Comparison of ENCODE assay signal across 8 mouse cellular contexts in genomic region chr4:151666411-151666901, GRCm38 (mm10).
DNase-seq lines count a peak whose midpoint lies in the region; ATAC-seq and TF ChIP-seq lines count a peak whose summit lies in the region.

No protein-coding gene starts in this region.

- ATAC-seq in hindbrain, embryonic 12.5 days (ENCODE audit: low FRiP score) = no peak
- ATAC-seq in hindbrain, embryonic 11.5 days (ENCODE audit: low FRiP score) = no peak
- peak; percentile 76 for ATAC-seq in forebrain, embryonic 15.5 days (replicated peaks)
- ATAC-seq in heart, embryonic 15.5 days (replicated peaks; ENCODE audit: insufficient number of reproducible peaks, insufficient read depth, low FRiP score, low read depth) = peak; percentile 80
- no peak for ATAC-seq in intestine, postnatal 0 days

- 80% methylated on average over 12 of the region's 12 CpGs for WGBS in hindbrain, embryonic 12.5 days
- WGBS in hindbrain, embryonic 11.5 days = 77% methylated on average over 12 of the region's 12 CpGs
- WGBS in forebrain, embryonic 15.5 days = 54% methylated on average over 12 of the region's 12 CpGs
- WGBS in heart, embryonic 15.5 days = 43% methylated on average over 12 of the region's 12 CpGs
- 81% methylated on average over 12 of the region's 12 CpGs for WGBS in intestine, postnatal 0 days

- no peaks in the 10 kb centered on the region for H3K36me3 ChIP-seq in hindbrain, embryonic 12.5 days
- H3K36me3 ChIP-seq in hindbrain, embryonic 11.5 days (ENCODE audit: control insufficient read depth, insufficient read depth, low read length) = no peaks in the 10 kb centered on the region
- no peaks in the 10 kb centered on the region for H3K36me3 ChIP-seq in forebrain, embryonic 15.5 days
- H3K36me3 ChIP-seq in heart, embryonic 15.5 days = no peaks in the 10 kb centered on the region
- H3K36me3 ChIP-seq in intestine, postnatal 0 days (ENCODE audit: control insufficient read depth, insufficient read depth) = no peaks in the 10 kb centered on the region

- DNase-seq in hindbrain, embryonic 11.5 days (ENCODE audit: low spot score) = no peak
- peak; percentile 64 to 75 for DNase-seq in kidney, postnatal 4 days
- no peak for DNase-seq in lung, adult 18-20 months
- DNase-seq in spleen, postnatal 36 days (ENCODE audit: low spot score in 2 of 2) = no peak

- no peaks in the 10 kb centered on the region for H3K9me3 ChIP-seq in hindbrain, embryonic 12.5 days (replicated peaks)
- no peaks in the 10 kb centered on the region for H3K9me3 ChIP-seq in hindbrain, embryonic 11.5 days (ENCODE audit: control insufficient read depth, low read length)
- no peaks in the 10 kb centered on the region for H3K9me3 ChIP-seq in forebrain, embryonic 15.5 days
- H3K9me3 ChIP-seq in heart, embryonic 15.5 days (replicated peaks) = no peaks in the 10 kb centered on the region
- H3K9me3 ChIP-seq in intestine, postnatal 0 days (ENCODE audit: control insufficient read depth) = no peaks in the 10 kb centered on the region

- H3K27me3 ChIP-seq in hindbrain, embryonic 12.5 days = no peaks in the 10 kb centered on the region
- H3K27me3 ChIP-seq in hindbrain, embryonic 11.5 days (ENCODE audit: control insufficient read depth, insufficient read depth, low read length) = no peaks in the 10 kb centered on the region
- H3K27me3 ChIP-seq in forebrain, embryonic 15.5 days = no peaks in the 10 kb centered on the region
- no peaks in the 10 kb centered on the region for H3K27me3 ChIP-seq in heart, embryonic 15.5 days
- H3K27me3 ChIP-seq in intestine, postnatal 0 days (replicated peaks; ENCODE audit: control insufficient read depth, insufficient read depth, low read length) = no peaks in the 10 kb centered on the region

- peaks cover 9% of the 10 kb centered on the region; the same call in 1 of the 2 replicates for H3K4me1 ChIP-seq in hindbrain, embryonic 12.5 days
- H3K4me1 ChIP-seq in hindbrain, embryonic 11.5 days (replicated peaks; ENCODE audit: control insufficient read depth, insufficient read depth, low read length) = peaks cover 2% of the 10 kb centered on the region; the same call in 1 of the 2 replicates
- peaks cover 13% of the 10 kb centered on the region for H3K4me1 ChIP-seq in forebrain, embryonic 15.5 days
- peaks cover 19% of the 10 kb centered on the region for H3K4me1 ChIP-seq in heart, embryonic 15.5 days (replicated peaks)
- no peaks in the 10 kb centered on the region for H3K4me1 ChIP-seq in intestine, postnatal 0 days (replicated peaks; ENCODE audit: control insufficient read depth, insufficient read depth, low read length)

- no peak for TF ChIP-seq CTCF in intestine, postnatal 0 days (IDR thresholded peaks at IDR 0.05; ENCODE audit: low read depth)

- no peak overlapping the region for H3K9ac ChIP-seq in hindbrain, embryonic 12.5 days
- H3K9ac ChIP-seq in hindbrain, embryonic 11.5 days (ENCODE audit: low read depth, low read length) = no peak overlapping the region
- no peak overlapping the region for H3K9ac ChIP-seq in forebrain, embryonic 15.5 days (replicated peaks)
- H3K9ac ChIP-seq in heart, embryonic 15.5 days = no peak overlapping the region
- H3K9ac ChIP-seq in intestine, postnatal 0 days (ENCODE audit: low read depth, low read length) = no peak overlapping the region

- no peak overlapping the region for H3K4me3 ChIP-seq in hindbrain, embryonic 12.5 days
- no peak overlapping the region for H3K4me3 ChIP-seq in hindbrain, embryonic 11.5 days (ENCODE audit: low read depth, low read length)
- H3K4me3 ChIP-seq in forebrain, embryonic 15.5 days = no peak overlapping the region
- no peak overlapping the region for H3K4me3 ChIP-seq in heart, embryonic 15.5 days
- H3K4me3 ChIP-seq in intestine, postnatal 0 days (ENCODE audit: low read depth, low read length) = no peak overlapping the region

- H3K4me2 ChIP-seq in hindbrain, embryonic 12.5 days (replicated peaks) = no peak overlapping the region
- H3K4me2 ChIP-seq in hindbrain, embryonic 11.5 days (replicated peaks; ENCODE audit: low read depth, low read length) = no peak overlapping the region
- no peak overlapping the region for H3K4me2 ChIP-seq in forebrain, embryonic 15.5 days (replicated peaks)
- peak overlapping the region; percentile 15 for H3K4me2 ChIP-seq in heart, embryonic 15.5 days
- H3K4me2 ChIP-seq in intestine, postnatal 0 days (replicated peaks; ENCODE audit: low read depth) = no peak overlapping the region

- 0 out of 2 replicates have a peak overlapping the region, but pooled peaks have one; percentile 12 for H3K27ac ChIP-seq in hindbrain, embryonic 12.5 days
- no peak overlapping the region for H3K27ac ChIP-seq in hindbrain, embryonic 11.5 days (ENCODE audit: low read depth, low read length)
- no peak overlapping the region for H3K27ac ChIP-seq in forebrain, embryonic 15.5 days (replicated peaks)
- H3K27ac ChIP-seq in heart, embryonic 15.5 days = peak overlapping the region; percentile 65
- H3K27ac ChIP-seq in intestine, postnatal 0 days (ENCODE audit: low read depth, low read length) = no peak overlapping the region

Comparison
In these comparisons a context has a peak if more than half of its experiments do, and no peak if none do; other contexts are left out.
1. H3K27ac ChIP-seq: peak in hindbrain, embryonic 12.5 days (single experiment) and heart, embryonic 15.5 days (single experiment); none in hindbrain, embryonic 11.5 days (single experiment), forebrain, embryonic 15.5 days (single experiment) and intestine, postnatal 0 days (single experiment).
2. ATAC-seq: peak in forebrain, embryonic 15.5 days (single experiment) and heart, embryonic 15.5 days (single experiment); none in hindbrain, embryonic 12.5 days (single experiment), hindbrain, embryonic 11.5 days (single experiment) and intestine, postnatal 0 days (single experiment).
3. DNase-seq: peak in kidney, postnatal 4 days (2 of 2); none in hindbrain, embryonic 11.5 days (single experiment), lung, adult 18-20 months (0 of 2) and spleen, postnatal 36 days (0 of 2).